Mouse (Mus musculus) spleen, postnatal 36 days (tissue): ENCODE measurements around the gene Hist1h3d.
A peak's percentile ranks its signal among the peaks of the same experiment; 100 is the strongest.
"Not testable (repeated sequence)": the region's sequence is repeated elsewhere in the genome, so short reads cannot be mapped to it uniquely, and the experiment has no call there.

Experiments used
- DNase-seq, 2 experiments: peaks; one replicate each; pipeline ENCODE4 v3.0.0; 2022; ENCODE audit warnings: low spot score in 2 of 2, mixed read lengths in 1 of 2

Hist1h3d gene

DNA sequence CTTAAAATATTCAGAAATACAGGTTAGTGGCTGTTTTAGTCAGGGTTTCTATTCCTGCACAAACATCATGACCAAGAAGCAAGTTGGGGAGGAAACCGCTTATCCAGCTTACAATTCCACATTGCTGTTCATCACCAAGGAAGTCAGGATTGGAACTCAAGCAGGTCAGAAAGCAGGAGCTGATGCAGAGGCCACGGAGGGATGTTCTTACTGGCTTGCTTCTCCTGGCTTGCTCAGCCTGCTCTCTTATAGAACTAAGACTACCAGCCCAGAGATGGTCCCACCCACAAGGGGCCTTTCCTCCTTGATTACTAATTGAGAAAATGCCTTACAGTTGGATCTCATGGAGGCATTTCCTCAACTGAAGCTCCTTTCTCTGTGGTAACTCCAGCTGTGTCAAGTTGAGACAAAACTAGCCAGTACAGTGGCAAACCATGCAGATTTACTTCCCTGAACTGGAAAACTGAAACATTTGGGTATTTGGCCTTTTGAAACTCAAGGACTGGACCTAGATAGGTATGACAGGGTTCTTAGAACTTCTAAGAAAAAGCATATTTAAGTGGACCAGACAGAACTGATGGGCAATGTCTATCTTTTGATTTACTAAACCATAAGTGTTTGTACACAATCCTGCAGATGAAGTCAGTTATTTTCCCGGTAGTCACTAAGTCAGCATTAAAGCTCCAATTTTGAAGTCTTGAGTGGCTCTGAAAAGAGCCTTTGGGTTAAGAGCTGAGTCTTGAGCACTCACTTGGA is 33.2 kb upstream of the Hist1h3d start:
- not testable (repeated sequence) for DNase-seq

DNA sequence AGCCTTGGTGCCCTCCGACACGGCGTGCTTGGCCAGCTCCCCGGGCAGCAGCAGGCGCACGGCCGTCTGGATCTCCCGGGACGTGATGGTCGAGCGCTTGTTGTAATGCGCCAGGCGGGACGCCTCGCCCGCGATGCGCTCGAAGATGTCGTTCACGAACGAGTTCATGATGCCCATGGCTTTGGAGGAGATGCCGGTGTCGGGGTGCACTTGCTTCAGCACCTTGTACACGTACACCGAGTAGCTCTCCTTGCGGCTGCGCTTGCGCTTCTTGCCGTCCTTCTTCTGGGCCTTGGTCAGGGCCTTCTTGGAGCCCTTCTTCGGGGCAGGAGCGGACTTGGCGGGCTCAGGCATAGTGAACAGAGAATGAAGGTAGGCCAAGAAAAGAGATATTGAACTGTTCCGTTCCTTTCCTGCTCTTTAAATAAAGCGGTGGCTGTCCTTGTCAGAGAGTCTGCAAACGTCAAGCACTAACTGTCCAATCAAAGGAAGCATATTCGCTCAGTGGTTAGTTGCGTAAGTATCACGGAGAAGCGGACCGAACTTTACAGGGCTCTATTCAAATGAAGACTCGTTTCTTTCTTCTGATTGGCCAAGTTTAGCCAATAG is 32.5 kb upstream of the Hist1h3d start, which contains the start of gene Hist1h2bh:
Hist1h2bh (minus strand) TSS at position 394 of the 609 bp plus-strand sequence.
- peak; percentile 87 to 92 for DNase-seq

DNA sequence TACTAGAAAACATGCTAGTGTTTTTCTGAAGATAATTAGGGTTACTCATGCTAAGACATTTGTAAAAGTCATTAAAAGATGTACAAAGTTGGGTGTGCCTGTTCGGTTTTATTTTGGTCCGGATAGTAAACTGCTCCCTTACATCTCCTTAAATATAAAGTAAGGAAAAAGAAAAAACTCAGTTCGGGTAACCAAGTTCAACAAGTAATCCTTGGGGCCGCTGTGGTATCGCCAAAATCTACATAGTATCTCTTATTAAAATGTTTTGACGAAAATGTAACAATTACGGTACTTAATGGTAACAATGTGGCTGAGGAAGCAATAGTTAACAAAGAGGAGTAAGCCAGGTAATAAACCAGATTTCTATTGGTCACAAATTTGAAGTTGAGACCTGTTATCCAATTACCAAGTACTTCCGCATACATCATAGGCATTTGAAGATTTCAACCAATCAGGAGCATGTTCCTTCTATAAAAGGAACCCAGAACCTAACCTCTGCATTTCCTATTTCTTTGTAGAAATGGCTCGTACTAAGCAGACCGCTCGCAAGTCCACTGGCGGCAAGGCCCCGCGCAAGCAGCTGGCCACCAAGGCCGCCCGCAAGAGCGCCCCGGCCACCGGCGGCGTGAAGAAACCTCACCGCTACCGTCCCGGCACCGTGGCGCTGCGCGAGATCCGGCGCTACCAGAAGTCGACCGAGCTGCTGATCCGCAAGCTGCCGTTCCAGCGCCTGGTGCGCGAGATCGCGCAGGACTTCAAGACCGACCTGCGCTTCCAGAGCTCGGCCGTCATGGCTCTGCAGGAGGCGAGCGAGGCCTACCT is 31.4 kb upstream of the Hist1h3d start, which contains the start of gene Hist1h3f:
Hist1h3f (plus strand) TSS at position 88 of the 822 bp plus-strand sequence.
- DNase-seq, result peak; percentile 80 to 88

DNA sequence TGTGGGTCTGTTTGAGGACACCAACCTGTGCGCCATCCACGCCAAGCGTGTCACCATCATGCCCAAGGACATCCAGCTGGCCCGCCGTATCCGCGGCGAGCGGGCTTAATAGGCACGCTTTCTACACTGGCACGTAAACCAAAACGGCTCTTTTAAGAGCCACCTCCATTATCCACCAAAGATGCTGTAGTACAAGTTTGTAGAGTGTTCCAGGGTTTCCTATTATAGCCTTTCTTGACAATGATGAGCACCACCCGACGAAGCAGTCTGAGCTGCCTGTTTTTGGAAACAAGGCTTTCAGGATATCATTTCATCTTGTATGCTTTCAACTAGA is 30.8 kb upstream of the Hist1h3d start:
- DNase-seq, result not testable (repeated sequence)

DNA sequence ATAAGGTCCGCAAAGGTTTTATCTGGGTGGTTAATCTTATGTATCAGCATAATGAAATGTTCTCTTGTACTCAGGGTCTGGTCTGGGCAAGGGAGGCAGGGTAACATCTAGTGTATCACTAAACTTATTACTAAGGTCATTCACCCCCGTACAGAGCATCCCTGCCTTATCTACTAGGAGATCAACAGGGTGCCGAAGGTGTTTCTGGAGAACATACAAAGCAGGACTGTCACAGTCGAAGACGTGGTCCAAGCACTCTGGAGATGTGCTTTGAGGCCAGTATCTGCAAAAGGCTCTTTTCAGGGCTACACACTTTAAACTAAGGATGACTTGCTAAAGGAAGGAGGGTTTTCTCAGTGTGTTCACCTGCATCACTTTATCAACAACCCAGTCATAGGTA is 28.9 kb upstream of the Hist1h3d start:
- DNase-seq, result no peak

DNA sequence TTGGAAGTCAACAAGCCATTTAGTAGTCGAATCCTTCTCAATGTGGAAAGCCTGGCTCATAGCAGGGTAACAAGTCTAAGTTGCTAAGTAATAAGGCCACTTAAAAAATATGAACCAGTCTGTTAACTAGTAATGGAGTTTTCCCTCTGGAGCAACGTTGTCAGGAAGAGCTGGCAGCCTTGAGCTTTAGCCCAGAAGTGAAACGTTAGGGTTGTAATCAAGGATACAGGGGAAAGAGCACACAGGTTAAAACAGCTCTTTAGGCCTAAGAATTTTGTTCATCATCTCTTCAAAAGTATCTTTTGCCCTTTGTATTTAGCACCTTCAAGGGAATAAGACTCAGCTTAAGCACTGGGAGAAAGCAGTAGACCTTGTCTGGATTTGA is 24.8 kb upstream of the Hist1h3d start:
- DNase-seq, result no peak

DNA sequence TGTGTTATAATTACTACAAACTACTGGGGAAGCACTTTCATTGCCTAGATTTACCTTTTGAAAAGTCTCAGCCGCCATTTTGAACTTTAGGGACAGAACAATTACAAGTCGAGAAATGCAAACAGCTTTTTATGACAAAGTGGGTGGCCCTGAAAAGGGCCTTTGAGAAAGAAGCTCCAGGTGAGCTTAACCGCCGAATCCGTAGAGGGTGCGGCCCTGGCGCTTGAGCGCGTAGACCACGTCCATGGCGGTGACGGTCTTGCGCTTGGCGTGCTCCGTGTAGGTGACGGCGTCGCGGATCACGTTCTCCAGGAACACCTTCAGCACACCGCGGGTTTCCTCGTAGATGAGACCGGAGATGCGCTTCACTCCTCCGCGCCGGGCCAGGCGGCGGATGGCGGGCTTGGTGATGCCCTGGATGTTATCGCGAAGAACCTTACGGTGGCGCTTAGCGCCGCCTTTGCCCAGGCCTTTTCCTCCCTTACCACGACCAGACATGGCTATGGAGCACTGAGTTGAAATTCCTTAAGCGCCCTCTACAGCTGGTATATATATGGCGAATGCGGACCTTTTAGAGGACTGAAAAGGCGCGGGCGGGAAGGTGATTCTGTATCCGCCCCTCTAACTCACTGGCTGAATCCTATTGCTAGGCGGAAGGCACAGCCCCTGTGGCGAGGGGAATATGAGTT is 24.3 kb upstream of the Hist1h3d start, which contains the start of gene Hist1h4f:
Hist1h4f (minus strand) TSS at position 503 of the 689 bp plus-strand sequence.
- peak; percentile 81 to 89 for DNase-seq

DNA sequence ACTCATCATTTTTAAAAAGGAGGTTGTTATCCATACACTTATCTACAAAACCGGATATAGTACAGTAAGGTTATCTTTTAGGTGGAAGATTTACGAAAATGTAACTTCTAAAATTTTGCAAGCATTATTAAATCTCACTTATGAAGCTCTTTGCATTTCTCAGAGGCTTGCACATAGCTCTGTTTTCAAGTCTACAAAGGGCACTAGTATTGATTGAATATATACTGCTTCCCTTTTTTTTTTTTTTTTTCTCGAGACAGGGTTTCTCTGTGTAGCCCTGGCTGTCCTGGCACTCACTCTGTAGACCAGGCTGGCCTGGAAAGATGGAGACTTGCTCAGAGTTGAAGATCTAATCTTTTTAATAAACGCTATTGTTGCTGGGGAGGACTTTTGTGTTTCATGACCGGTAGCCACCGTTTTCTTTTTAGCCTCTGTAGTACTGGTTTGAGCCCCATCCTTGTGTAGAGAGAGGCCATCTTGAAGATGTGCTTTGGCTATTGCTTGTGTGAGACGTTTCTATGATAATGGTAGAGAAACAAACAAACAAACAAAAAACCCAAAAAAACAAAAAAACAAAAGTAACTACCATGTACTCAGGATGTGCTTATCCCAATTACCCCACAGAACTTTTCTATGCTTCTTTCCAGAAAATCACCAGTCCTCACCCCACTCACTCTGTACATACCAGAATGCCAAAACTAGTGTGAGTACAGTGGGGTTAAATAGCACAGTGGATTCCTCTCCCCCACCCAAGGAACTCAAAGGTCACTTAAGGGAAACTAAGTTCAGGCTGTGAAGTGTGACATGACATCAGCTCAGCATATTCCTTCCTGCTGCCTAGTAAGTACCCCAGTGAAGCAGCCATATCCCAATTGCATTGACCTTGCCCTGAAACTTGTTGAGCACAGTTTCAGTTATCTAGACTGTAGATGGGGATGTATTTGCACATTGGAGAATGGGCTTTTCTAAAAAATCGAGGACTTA is 23.3 kb upstream of the Hist1h3d start:
- DNase-seq, result no peak

DNA sequence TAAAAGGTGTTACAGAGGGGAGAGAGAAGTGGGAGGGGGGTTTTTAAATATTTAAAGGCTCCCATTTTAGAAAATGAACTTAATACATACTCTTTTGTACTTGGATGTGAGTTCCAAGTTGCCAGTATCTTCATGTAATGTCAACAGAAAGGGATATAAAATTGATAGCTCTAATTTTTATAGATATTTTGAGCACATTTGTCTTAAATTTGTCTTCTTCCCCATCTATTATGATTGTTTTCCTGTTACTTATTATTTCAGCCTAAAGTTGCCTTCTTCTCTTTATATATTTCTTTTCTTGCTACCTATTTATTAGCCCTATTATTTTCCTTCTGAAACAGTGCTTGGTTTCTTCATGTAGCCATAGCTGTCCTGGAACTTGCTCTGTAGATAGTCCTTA is 22.6 kb upstream of the Hist1h3d start, which contains the start of gene Hist1h1d:
Hist1h1d (plus strand) TSS at position 301 of the 400 bp plus-strand sequence.
- DNase-seq, result no peak

DNA sequence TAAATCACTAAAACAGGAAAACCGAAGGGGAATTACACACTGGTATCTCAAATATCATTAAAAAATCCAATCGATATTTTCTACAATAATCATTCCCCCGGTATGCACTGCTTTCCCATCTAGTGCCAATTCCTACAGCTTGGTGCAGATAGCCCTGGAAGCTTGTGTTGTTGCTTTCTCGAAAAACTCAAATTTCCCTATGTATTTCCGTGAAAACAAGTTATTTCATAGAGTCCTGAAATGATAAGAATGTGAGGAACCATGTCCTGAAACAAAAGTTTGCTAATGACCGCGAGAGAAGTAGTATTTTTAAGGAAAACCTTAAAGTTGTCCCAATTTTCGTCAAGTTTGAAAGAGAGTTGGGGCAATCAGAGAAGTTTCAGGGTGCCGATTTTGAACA is 21.2 kb upstream of the Hist1h3d start:
- no peak for DNase-seq

DNA sequence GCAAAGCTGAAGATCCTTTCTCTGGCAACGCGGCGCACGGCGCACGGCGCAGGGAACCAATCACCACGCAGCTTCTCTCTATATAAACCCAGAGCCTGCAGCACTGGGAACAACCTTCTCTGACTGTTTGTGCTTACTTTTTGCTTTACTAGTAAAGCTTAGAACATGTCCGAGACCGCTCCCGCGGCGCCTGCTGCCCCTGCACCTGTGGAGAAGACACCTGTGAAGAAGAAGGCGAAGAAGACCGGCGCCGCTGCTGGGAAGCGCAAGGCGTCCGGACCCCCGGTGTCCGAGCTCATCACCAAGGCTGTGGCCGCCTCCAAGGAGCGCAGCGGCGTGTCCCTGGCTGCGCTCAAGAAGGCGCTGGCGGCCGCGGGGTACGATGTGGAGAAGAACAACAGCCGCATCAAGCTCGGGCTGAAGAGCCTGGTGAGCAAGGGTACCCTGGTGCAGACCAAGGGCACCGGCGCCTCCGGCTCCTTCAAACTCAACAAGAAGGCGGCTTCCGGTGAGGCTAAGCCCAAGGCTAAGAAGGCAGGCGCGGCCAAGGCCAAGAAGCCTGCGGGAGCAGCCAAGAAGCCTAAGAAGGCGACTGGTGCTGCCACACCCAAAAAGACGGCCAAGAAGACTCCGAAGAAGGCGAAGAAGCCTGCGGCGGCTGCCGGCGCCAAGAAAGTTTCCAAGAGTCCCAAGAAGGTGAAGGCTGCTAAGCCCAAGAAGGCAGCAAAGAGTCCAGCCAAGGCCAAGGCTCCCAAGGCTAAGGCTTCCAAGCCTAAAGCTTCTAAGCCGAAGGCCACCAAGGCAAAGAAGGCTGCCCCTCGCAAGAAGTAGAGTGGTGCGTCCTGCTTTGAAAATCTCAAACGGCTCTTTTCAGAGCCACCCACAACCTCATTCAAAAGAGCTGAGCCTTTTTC is 20.4 kb upstream of the Hist1h3d start:
- peak; percentile 87 to 91 for DNase-seq

DNA sequence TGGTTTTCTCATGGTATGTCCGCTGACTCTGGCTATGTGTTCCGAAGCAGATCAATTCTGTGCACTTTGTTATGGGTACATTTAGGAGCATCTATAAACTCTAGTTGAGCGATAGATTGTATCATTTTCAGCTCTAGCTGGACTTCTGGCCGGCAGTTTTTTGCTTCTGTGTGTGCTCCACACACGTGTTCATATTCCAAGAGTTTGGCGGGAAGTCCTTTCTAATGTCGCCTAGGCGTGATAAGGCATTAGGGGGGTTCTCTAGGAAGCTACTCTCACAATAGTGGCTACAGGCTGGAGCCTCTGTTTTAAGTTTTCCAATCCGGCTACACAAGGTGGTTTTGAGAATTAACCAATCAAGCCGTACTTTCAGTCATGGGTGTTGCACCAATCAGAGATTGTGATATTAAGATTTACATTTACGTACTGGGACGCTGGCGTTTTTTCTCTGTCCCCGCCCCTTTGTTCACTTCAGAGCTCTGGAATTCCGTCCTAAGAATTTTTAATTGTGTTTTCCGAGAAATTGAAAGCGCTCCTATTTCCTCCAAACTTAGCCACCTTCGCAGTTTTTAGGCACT is 19.6 kb upstream of the Hist1h3d start:
- peak; percentile 76 to 82 for DNase-seq

DNA sequence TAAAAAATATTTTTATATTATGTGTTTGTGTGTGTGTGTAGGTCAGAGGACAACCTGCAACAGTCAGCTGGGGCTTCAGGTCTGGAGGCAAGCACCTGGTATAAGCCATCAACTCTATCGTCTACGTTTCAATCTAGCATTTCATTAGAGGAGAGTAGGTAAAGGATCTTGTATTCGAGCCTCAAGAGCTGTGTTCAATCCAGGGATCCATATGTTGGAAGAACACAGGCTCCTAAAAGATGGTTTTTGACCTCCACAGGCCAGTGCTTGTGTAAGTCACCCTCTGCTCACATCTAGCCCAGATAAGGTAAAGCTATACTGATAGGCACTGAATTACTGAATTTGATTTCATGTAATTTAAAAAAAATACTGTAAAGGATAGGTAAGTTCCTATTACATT is 18.7 kb upstream of the Hist1h3d start:
- no peak for DNase-seq

DNA sequence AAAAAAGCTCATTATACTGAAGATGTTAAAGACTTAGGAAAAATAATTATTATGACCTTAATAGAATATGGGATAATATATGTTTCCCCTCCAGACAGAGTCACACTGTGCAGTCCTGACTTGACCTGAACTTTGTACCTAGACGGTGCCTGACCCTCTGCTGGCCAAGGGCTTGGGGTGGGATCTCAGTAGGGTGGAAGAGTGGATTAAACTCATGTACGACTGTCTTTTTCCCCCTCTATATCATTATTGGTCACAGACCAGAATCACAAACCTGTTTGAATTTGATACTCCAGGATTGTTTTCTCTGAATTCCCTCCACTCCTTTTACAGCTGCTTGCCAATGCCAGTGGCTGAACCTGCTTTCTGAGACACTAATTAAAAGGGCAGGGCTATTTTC is 14.9 kb upstream of the Hist1h3d start:
- not testable (repeated sequence) for DNase-seq

DNA sequence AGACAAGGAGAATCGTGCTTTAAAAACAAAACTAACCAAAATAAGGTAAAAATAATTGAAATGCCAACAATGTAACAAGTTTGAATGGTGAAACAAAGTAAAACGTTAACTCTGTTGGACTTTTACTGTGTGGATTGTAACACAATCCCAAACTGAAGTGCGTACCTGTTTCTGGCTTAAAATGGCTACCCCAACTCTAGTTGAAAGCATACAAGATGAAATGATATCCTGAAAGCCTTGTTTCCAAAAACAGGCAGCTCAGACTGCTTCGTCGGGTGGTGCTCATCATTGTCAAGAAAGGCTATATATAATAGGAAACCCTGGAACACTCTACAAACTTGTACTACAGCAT is 14.1 kb upstream of the Hist1h3d start:
- not testable (repeated sequence) for DNase-seq

DNA sequence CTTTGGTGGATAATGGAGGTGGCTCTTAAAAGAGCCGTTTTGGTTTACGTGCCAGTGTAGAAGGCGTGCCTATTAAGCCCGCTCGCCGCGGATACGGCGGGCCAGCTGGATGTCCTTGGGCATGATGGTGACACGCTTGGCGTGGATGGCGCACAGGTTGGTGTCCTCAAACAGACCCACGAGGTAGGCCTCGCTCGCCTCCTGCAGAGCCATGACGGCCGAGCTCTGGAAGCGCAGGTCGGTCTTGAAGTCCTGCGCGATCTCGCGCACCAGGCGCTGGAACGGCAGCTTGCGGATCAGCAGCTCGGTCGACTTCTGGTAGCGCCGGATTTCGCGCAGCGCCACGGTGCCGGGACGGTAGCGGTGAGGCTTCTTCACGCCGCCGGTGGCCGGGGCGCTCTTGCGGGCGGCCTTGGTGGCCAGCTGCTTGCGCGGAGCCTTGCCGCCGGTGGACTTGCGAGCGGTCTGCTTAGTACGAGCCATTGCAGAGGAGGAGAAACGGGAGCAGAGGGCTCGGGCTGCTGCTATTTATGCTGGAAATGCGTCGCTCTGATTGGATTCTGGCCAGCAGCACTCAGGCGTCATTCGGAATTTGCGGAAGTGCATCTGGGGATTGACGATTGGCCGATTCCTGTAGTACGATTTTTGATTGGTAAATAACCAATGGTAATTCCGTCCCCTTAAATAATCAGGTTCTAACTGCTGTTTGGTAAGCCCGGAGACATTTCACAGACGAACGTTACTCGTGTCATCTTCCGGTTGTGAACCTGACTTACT is 13.5 kb upstream of the Hist1h3d start, which contains the start of gene Hist1h3e:
Hist1h3e (minus strand) TSS at position 487 of the 777 bp plus-strand sequence.
- DNase-seq, result peak; percentile 94 to 96

DNA sequence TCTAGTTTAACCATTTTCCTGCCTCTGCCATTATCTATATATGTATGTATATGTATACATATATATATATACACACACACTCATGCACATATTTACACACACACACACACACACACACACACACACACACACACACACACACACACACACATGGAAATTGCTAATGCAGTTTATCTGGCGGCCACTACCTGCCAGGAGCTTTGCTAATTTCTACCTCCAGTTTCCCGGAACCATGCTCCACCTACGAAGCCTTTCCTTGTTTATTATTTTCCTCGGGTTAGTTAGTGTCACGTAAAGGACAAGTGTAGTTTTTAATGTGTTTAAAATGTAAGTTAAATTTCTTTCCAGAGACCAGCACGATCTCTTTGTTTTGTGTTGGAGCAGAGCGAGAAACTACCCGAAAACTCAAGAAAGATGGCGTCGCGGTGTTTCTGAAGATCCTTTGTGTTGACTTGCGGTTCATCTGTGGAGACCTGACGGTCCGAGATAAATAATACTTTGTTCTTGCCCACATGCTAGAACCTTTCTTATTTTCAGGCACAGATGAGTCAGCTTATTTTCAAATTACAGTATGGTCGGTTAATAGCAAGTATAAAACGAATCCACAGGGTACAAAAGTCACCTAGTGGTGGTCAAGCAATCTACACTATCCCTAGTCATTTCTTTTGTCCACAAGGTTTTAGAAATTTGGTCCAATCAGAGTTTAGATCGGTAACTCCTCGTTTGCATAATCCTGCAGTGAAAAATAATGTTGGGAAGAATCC is 12.7 kb upstream of the Hist1h3d start:
- peak; percentile 27 to 54 for DNase-seq
